Mouse (Mus musculus) midbrain, embryonic 13.5 days (tissue): ENCODE results near the gene Dpp4. TPM values are rescaled to one million over a fixed set of nuclear protein-coding genes. Genes with fewer than 3 reads are reported as not detected.

Experiments used
- ATAC-seq: fragments of 200-750 bp; cut with Nextera tagmentation; 2 replicates; pipeline ENCODE4 v1.8.0; 2017; ENCODE audit warnings: mild to moderate bottlenecking, moderate TSS enrichment, moderate library complexity
- H3K27ac ChIP-seq: fragments of 300-500 bp; sonication (generic); 2 replicates; pipeline ENCODE4 v1.5.1; 2015; ENCODE audit warnings: inconsistent platforms, mild to moderate bottlenecking, moderate library complexity
- H3K27me3 ChIP-seq: fragments of 300-500 bp; sonication (generic); 2 replicates; pipeline ENCODE4 v1.6.1; 2015; ENCODE audit warnings: mild to moderate bottlenecking, inconsistent platforms
- H3K36me3 ChIP-seq: fragments of 300-500 bp; sonication (generic); 2 replicates; pipeline ENCODE4 v1.6.1; 2015; ENCODE audit warnings: mild to moderate bottlenecking, inconsistent platforms
- H3K4me1 ChIP-seq: fragments of 300-500 bp; sonication (generic); replicated peaks from 2 replicates; pipeline ENCODE4 v1.6.1; 2015; ENCODE audit warnings: inconsistent platforms
- H3K4me2 ChIP-seq: fragments of 300-500 bp; sonication (generic); replicated peaks from 2 replicates; pipeline ENCODE4 v1.6.1; 2015; ENCODE audit warnings: moderate library complexity, mild to moderate bottlenecking, inconsistent platforms
- H3K4me3 ChIP-seq: fragments of 300-500 bp; sonication (generic); replicated peaks from 2 replicates; pipeline ENCODE4 v1.5.1; 2015; ENCODE audit warnings: mild to moderate bottlenecking, inconsistent platforms
- H3K9ac ChIP-seq: fragments of 300-500 bp; sonication (generic); replicated peaks from 2 replicates; pipeline ENCODE4 v1.6.1; 2015; ENCODE audit warnings: mild to moderate bottlenecking, inconsistent platforms
- H3K9me3 ChIP-seq: fragments of 300-500 bp; sonication (generic); 2 replicates; pipeline ENCODE4 v1.6.1; 2016; ENCODE audit warnings: mild to moderate bottlenecking, inconsistent platforms
- WGBS: fragments of 180-500 bp; shearing (Covaris S2); methylation state at CpG from one replicate; pipeline ENCODE4 v1.1.7; 2015; 5-methylcytosine and 5-hydroxymethylcytosine counted together
- polyA plus RNA-seq: library from polyadenylated mRNA; unstranded; fragments of >200 nt; fragmentation: Nextera tagmentation; extraction: Ambion mirVana; gene quantifications from 2 replicates; pipeline ENCODE4 v1.2.1, GENCODE M21; 2015

The Dpp4 gene
- polyA plus RNA-seq, 1 experiment from 2014 or later: 1.4 TPM

DNA sequence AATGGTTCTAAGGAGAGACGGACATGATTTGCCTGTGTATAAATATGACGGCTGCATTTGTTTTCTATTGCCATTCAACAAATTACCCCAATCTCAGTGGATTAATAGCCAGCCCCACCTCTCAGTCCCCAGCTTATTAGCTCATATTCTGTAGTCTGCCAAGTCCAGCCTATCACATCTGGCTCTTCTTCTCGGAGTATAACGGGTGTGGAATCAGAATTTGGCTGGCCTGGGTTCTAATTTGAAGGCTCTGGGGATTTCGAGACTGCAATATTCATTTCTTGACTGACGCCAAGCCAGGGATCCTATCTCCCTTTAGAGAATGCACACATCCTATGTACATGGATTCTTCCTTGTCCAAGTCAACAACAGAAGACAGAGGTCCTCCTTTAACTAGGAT lies 11.0 kb downstream of the Dpp4 start:
- H3K36me3 ChIP-seq: no peaks in the 10 kb centered on the region
- H3K4me2 ChIP-seq: no peak overlapping the region
- no peak overlapping the region for H3K4me3 ChIP-seq
- WGBS: 89% methylated on average over 6 of the region's 6 CpGs
- no peaks in the 10 kb centered on the region for H3K27me3 ChIP-seq
- no peak overlapping the region for H3K9ac ChIP-seq
- no peak for ATAC-seq
- no peaks in the 10 kb centered on the region for H3K9me3 ChIP-seq
- no peaks in the 10 kb centered on the region for H3K4me1 ChIP-seq
- no peak overlapping the region for H3K27ac ChIP-seq

DNA sequence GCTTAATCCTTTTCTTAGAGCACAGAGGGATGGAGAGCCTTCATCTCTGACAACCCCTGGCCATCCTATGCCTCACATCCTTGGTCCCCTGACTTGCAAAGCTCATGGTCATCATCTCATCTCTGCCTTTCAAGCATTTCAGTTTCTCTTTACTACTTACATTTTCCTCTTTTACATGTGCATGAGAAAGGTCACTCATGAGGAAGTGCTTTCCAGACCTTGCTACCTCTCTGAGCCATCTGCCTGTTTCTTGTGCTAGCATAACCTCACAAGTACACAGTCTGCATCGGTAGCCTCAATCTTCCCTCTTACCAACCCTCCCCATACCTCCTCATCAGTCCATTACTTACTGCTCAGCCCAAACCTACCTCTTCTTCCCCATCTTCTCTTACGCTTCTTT lies 12.2 kb downstream of the Dpp4 start:
- WGBS: 96% methylated on average over 2 of the region's 2 CpGs
- H3K27ac ChIP-seq: no peak overlapping the region
- no peak overlapping the region for H3K9ac ChIP-seq

DNA sequence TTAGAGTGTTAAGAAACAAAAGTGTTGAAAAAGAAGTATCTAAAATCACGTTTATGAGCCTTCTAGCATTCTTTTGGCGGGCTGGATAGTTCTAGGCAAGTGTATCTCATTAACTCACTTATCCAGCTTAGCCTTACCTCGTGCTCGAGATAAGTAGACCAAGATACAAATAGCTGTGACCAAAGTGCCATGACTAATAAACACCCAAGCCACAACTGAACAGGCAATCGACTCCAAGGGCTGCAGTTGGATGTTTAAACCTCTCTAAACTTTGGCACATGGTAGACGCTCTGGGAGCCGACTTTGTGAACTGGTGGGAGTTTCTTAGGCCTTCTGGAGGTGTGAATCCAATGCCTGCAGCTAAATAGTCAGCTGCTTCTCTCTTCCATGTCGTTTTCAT lies 12.7 kb downstream of the Dpp4 start:
- no peak overlapping the region for H3K4me3 ChIP-seq
- no peak for ATAC-seq
- no peaks in the 10 kb centered on the region for H3K27me3 ChIP-seq
- no peak overlapping the region for H3K27ac ChIP-seq
- H3K9ac ChIP-seq: no peak overlapping the region
- H3K9me3 ChIP-seq: no peaks in the 10 kb centered on the region
- no peaks in the 10 kb centered on the region for H3K4me1 ChIP-seq
- WGBS: 71% methylated on average over 8 of the region's 8 CpGs
- H3K36me3 ChIP-seq: no peaks in the 10 kb centered on the region
- H3K4me2 ChIP-seq: no peak overlapping the region

More for the DNA sequence above, 12.2 kb downstream of the Dpp4 start:
- Histone ChIP-seq H3K9me3 (no peaks in the 10 kb centered on the region), H3K36me3 (no peaks in the 10 kb centered on the region), H3K4me2 (no peak overlapping the region), H3K27me3 (no peaks in the 10 kb centered on the region), H3K4me1 (no peaks in the 10 kb centered on the region), H3K4me3 (no peak overlapping the region)
- no peak for ATAC-seq

DNA sequence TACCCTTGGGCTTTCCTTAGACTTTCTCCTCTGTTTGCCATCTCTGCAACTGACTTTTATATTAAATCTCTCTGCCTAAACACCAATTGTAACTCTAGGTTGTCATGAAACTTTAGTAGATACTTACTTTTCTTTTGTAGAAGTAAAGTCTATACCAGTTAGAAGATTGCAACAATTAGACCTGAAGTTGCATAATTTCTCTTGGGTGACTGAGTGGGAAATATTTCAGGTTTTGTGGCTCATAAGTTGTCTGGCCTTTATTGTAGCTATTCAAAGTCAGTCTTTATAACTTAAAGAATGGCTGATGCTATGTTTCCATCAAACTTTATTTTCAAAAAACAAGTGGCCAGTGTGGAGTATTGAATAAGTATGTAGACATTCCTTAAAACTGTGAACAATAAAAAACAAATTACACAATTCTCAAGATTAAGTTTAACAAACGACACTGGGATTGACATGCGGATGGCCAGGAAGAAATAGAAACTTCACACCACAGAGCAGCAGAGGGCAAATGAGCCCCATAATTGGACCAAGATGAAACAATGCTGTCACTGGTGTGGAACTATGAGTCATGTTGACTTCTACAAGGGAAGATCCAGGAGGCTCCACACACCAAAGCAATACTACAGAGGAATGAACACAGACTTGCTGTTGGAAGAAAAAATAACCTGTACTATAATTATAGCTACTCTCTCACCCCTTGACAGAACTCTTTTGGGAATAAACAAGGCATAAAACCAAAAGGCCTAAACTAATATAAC lies 13.7 kb downstream of the Dpp4 start:
- Histone ChIP-seq H3K4me1 (no peaks in the 10 kb centered on the region), H3K36me3 (no peaks in the 10 kb centered on the region), H3K9me3 (no peaks in the 10 kb centered on the region), H3K27me3 (no peaks in the 10 kb centered on the region), H3K27ac (no peak overlapping the region), H3K4me2 (no peak overlapping the region), H3K4me3 (no peak overlapping the region), H3K9ac (no peak overlapping the region)
- WGBS: 92% methylated on average over 2 of the region's 2 CpGs
- no peak for ATAC-seq

- Histone ChIP-seq H3K27ac (no peak overlapping the region), H3K4me1 (no peaks in the 10 kb centered on the region), H3K9me3 (no peaks in the 10 kb centered on the region), H3K36me3 (no peaks in the 10 kb centered on the region), H3K4me3 (no peak overlapping the region), H3K27me3 (no peaks in the 10 kb centered on the region), H3K9ac (no peak overlapping the region), H3K4me2 (no peak overlapping the region)
- no peak for ATAC-seq
- 81% methylated on average over 4 of the region's 4 CpGs for WGBS
Measured at GRCm38 (mm10) chr2:62397661-62398060, 14.4 kb downstream of the Dpp4 start.

GRCm38 (mm10) chr2:62396799-62397198 lies 15.2 kb downstream of the Dpp4 start:
- ATAC-seq: no peak
- WGBS: 89% methylated on average over 1 of the region's 1 CpGs

GRCm38 (mm10) chr2:62394800-62395199 lies 17.2 kb downstream of the Dpp4 start:
- Histone ChIP-seq H3K9ac (no peak overlapping the region), H3K27me3 (no peaks in the 10 kb centered on the region), H3K36me3 (no peaks in the 10 kb centered on the region), H3K4me3 (no peak overlapping the region), H3K27ac (no peak overlapping the region), H3K4me2 (no peak overlapping the region), H3K4me1 (no peaks in the 10 kb centered on the region), H3K9me3 (no peaks in the 10 kb centered on the region)
- WGBS: 97% methylated on average over 3 of the region's 3 CpGs
- ATAC-seq: no peak

More at GRCm38 (mm10) chr2:62396799-62397198, 15.2 kb downstream of the Dpp4 start:
- Histone ChIP-seq H3K9me3 (no peaks in the 10 kb centered on the region), H3K4me2 (no peak overlapping the region), H3K9ac (no peak overlapping the region), H3K27ac (no peak overlapping the region), H3K36me3 (no peaks in the 10 kb centered on the region), H3K27me3 (no peaks in the 10 kb centered on the region), H3K4me3 (no peak overlapping the region), H3K4me1 (no peaks in the 10 kb centered on the region)

GRCm38 (mm10) chr2:62392098-62392497 lies 19.9 kb downstream of the Dpp4 start:
- Histone ChIP-seq H3K9ac (no peak overlapping the region), H3K27ac (no peak overlapping the region), H3K4me2 (no peak overlapping the region), H3K9me3 (no peaks in the 10 kb centered on the region), H3K4me1 (no peaks in the 10 kb centered on the region), H3K27me3 (no peaks in the 10 kb centered on the region), H3K4me3 (no peak overlapping the region), H3K36me3 (no peaks in the 10 kb centered on the region)
- ATAC-seq: no peak
- whole genome bisulfite sequencing: 82% methylated on average over 3 of the region's 3 CpGs

DNA sequence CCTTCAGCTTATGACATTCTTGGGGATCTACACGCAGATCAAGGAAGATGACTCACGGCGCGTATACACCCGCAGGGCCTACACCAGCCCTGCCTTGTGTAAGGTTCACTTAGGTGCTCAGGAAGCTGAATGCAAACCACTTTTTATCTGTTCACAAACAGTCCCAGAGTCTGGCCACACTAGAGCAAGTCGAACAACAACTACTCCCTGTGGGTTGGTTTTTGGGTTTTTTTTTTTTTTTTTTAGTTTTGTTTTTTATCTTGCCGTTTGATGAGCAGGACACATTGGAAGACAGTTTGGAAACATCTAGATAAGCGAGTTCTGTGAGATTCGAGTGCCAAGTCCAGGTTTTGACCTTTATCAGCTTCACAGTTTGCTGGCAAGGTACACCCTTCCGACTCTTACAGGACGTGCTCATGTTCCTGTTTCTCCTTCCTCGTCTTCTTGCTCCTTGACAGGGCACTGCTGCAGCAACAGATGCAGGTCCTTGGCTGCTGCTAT lies 21.0 kb downstream of the Dpp4 start:
- WGBS: 92% methylated on average over 12 of the region's 12 CpGs
- no peak for ATAC-seq

DNA sequence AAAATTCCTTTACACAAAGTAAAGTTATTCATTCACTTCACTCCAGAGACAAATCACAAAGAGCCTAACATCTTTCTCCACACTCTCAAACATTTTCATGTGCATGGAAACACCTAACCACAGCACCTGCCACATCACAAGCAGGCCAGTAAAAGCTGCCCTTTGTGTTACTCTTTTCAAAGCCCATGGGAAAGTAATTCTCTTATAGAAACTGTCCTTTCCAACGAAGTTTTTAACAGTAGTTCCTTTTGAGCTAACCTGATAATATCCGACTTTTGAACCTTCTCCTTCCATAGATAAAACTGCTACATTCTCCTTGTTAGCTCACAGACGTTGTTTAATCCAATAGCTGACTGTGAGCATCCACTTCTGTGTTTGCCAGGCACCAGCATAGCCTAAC lies 21.7 kb downstream of the Dpp4 start:
- ATAC-seq: no peak
- 78% methylated on average over 3 of the region's 3 CpGs for WGBS

More for the DNA sequence above, 21.0 kb downstream of the Dpp4 start:
- Histone ChIP-seq H3K27me3 (no peaks in the 10 kb centered on the region), H3K4me2 (no peak overlapping the region), H3K4me3 (no peak overlapping the region), H3K27ac (no peak overlapping the region), H3K9ac (no peak overlapping the region), H3K4me1 (no peaks in the 10 kb centered on the region), H3K36me3 (no peaks in the 10 kb centered on the region), H3K9me3 (no peaks in the 10 kb centered on the region)

DNA sequence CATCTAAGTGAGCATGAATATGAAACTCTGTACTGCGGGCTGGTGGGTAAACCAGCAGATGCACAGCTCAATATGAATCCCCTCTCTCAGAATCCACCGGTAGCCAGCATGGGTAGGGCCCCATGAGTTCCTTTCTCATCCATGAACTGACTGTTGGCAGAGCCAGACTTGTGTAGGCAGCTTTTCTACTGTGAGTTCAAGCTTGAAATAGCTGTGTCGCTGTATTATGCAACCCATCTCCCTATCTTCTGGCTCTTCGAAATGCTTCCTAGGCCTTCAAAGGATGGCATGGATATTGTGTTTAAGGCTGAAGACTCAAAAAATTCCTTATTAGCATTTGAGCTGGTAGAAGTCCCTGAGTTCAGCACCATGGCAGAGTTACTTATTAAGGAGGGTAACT lies 23.2 kb downstream of the Dpp4 start:
- Histone ChIP-seq H3K4me2 (no peak overlapping the region), H3K9me3 (no peaks in the 10 kb centered on the region), H3K4me1 (no peaks in the 10 kb centered on the region), H3K27me3 (no peaks in the 10 kb centered on the region), H3K27ac (no peak overlapping the region), H3K36me3 (no peaks in the 10 kb centered on the region), H3K4me3 (no peak overlapping the region), H3K9ac (no peak overlapping the region)
- no peak for ATAC-seq
- 94% methylated on average over 4 of the region's 4 CpGs for WGBS

More for the DNA sequence above, 21.7 kb downstream of the Dpp4 start:
- no peak overlapping the region for H3K4me3 ChIP-seq
- no peaks in the 10 kb centered on the region for H3K4me1 ChIP-seq
- H3K9me3 ChIP-seq: no peaks in the 10 kb centered on the region
- H3K36me3 ChIP-seq: no peaks in the 10 kb centered on the region
- no peak overlapping the region for H3K4me2 ChIP-seq
- no peaks in the 10 kb centered on the region for H3K27me3 ChIP-seq
- H3K9ac ChIP-seq: no peak overlapping the region
- no peak overlapping the region for H3K27ac ChIP-seq

- Histone ChIP-seq H3K27ac (no peak overlapping the region), H3K36me3 (no peaks in the 10 kb centered on the region), H3K9ac (no peak overlapping the region), H3K4me1 (no peaks in the 10 kb centered on the region), H3K9me3 (no peaks in the 10 kb centered on the region), H3K27me3 (no peaks in the 10 kb centered on the region), H3K4me3 (no peak overlapping the region), H3K4me2 (no peak overlapping the region)
- WGBS: 86% methylated on average over 4 of the region's 4 CpGs
- no peak for ATAC-seq
Measured at GRCm38 (mm10) chr2:62383196-62383595, 28.8 kb downstream of the Dpp4 start.

DNA sequence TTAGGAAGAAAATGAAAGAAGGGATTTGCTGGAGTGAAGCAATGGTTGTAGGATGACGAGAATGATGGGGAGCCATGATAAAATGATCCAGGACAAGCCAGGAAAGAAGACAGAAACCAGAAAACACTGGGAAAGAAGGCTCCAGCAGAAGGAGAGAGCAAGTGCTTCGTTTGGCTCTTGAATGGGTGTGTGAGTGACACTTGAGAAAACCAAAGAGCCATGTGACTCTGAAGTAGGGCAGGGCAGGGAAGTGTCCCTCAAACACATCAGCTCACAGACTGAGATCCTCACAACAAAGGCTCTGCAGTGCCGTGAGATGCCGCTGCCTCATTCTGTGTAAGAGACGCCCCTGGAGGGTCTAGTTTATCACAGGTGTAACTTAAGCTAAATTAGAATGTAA lies 29.6 kb downstream of the Dpp4 start:
- no peaks in the 10 kb centered on the region for H3K36me3 ChIP-seq
- H3K9me3 ChIP-seq: no peaks in the 10 kb centered on the region
- no peak overlapping the region for H3K27ac ChIP-seq
- WGBS: 79% methylated on average over 5 of the region's 5 CpGs
- H3K27me3 ChIP-seq: no peaks in the 10 kb centered on the region
- no peak overlapping the region for H3K4me2 ChIP-seq
- no peak overlapping the region for H3K4me3 ChIP-seq
- ATAC-seq: no peak
- no peak overlapping the region for H3K9ac ChIP-seq
- no peaks in the 10 kb centered on the region for H3K4me1 ChIP-seq
